Mouse (Mus musculus) cortical plate, adult 2 months (tissue): Measurements from ENCODE around the gene Wdr83.
"Not testable (repeated sequence)": the region's sequence is repeated elsewhere in the genome, so short reads cannot be mapped to it uniquely, and the experiment has no call there.

Source experiments
- CTCF ChIP-seq: fragments of 200-500 bp; IDR thresholded peaks from 2 replicates; pipeline ENCODE4 v1.5.1; 2011; ENCODE audit warnings: mild to moderate bottlenecking, control low read depth, low read length; ENCODE audit not compliant: insufficient read depth; ENCODE audit errors: extremely low read depth
- POLR2A ChIP-seq: fragments of 200-500 bp; IDR thresholded peaks from 2 replicates; pipeline ENCODE4 v1.6.1; 2011; ENCODE audit warnings: mild to moderate bottlenecking, low read length, control low read depth; ENCODE audit not compliant: insufficient read depth; ENCODE audit errors: extremely low read depth

DNA sequence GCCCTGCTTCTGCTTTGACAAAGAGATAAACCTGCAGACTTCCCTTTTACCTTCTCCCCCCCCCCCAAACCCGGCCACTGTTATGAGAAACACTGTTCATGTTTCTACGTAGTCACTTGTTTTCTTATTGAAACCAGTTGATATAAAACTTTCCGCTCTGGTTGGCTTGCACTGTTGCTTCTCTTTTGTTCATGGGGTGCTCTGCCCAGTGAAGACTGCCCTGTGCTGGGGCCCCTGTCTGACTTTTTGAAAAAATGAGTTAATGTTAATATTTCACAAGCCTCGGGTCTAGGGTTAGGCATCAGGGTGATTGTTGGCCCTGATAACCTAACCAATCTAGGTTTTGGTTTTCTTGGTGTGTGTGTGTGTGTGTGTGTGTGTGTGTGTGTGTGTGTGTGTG, 1.1 kb upstream of the Wdr83 start:
- not testable (repeated sequence) for TF ChIP-seq POLR2A, CTCF
